Mouse (Mus musculus): Measurements from ENCODE around the gene Tctn1. TPM values are rescaled to one million over a fixed set of nuclear protein-coding genes. Genes with fewer than 3 reads are reported as not detected.

The Tctn1 gene
- polyA plus RNA-seq, 2 experiments, result 0.50 to 2.0 TPM

- no peak overlapping the region for H3K27ac ChIP-seq
- H3K9me3 ChIP-seq (ENCODE audit: control insufficient read depth, low read length), result no peaks in the 10 kb centered on the region
- TF ChIP-seq CTCF (IDR thresholded peaks at IDR 0.05; ENCODE audit: low read depth), result no peak
- no peak for TF ChIP-seq EP300 (IDR thresholded peaks at IDR 0.05; ENCODE audit: low read depth)
- no peaks in the 10 kb centered on the region; the same call in 1 of the 2 replicates for H3K36me3 ChIP-seq (replicated peaks; ENCODE audit: control insufficient read depth, insufficient read depth, low read depth)
- H3K9ac ChIP-seq (replicated peaks), result no peak overlapping the region
- H3K4me1 ChIP-seq (replicated peaks; ENCODE audit: control insufficient read depth in 2 of 2, insufficient read depth in 2 of 2, low read length in 1 of 2), result peaks cover 25 to 26% of the 10 kb centered on the region in 2 experiments
- peak overlapping the region; percentile 100 for H3K4me2 ChIP-seq (ENCODE audit: low read depth)
- H3K27me3 ChIP-seq (ENCODE audit: control insufficient read depth, insufficient read depth, low read length), result no peaks in the 10 kb centered on the region
- DNase-seq (ENCODE audit: low read depth in 3 of 3, low spot score in 3 of 3) (no peak), ATAC-seq (ENCODE audit: insufficient read depth) (no peak)
- H3K4me3 ChIP-seq (ENCODE audit: insufficient read depth in 1 of 2, low read depth in 2 of 2, low read length in 2 of 2), result peak overlapping the region in 1 of 2 experiments; percentile 1; a peak in 2 of 4 replicates
- 71% methylated on average over 10 of the region's 10 CpGs for WGBS (ENCODE audit: insufficient replicate concordance)
Measured at GRCm38 (mm10) chr5:122286191-122286590, 21.9 kb upstream of the Tctn1 start.

GRCm38 (mm10) chr5:122285767-122286150 is 21.5 kb upstream of the Tctn1 start:
- Histone ChIP-seq H3K4me1 (replicated peaks; ENCODE audit: control insufficient read depth in 2 of 2, insufficient read depth in 2 of 2, low read length in 1 of 2) (peaks cover 21 to 24% of the 10 kb centered on the region in 2 experiments), H3K9ac (replicated peaks) (peak overlapping the region; percentile 66), H3K9me3 (ENCODE audit: control insufficient read depth, low read length) (no peaks in the 10 kb centered on the region), H3K4me3 (ENCODE audit: insufficient read depth in 1 of 2, low read depth in 2 of 2, low read length in 2 of 2) (peak overlapping the region; percentile 63 to 75; a peak in 3 of 4 replicates), H3K4me2 (ENCODE audit: low read depth) (peak overlapping the region; percentile 100), H3K27ac (no peak overlapping the region), H3K36me3 (replicated peaks; ENCODE audit: control insufficient read depth, insufficient read depth, low read depth) (no peaks in the 10 kb centered on the region; the same call in 1 of the 2 replicates), H3K27me3 (ENCODE audit: control insufficient read depth, insufficient read depth, low read length) (no peaks in the 10 kb centered on the region; the same call in 1 of the 2 replicates)
- TF ChIP-seq EP300 (IDR thresholded peaks at IDR 0.05; ENCODE audit: low read depth) (no peak), CTCF (IDR thresholded peaks at IDR 0.05; ENCODE audit: low read depth) (no peak)
- WGBS (ENCODE audit: insufficient replicate concordance), result 39% methylated on average over 7 of the region's 7 CpGs
- DNase-seq (ENCODE audit: low read depth in 3 of 3, low spot score in 3 of 3), result no peak
- ATAC-seq (ENCODE audit: insufficient read depth), result no peak

GRCm38 (mm10) chr5:122285029-122285766 is 20.9 kb upstream of the Tctn1 start:
- Histone ChIP-seq H3K36me3 (replicated peaks; ENCODE audit: control insufficient read depth, insufficient read depth, low read depth) (no peaks in the 10 kb centered on the region; the same call in 1 of the 2 replicates), H3K4me1 (replicated peaks; ENCODE audit: control insufficient read depth in 2 of 2, insufficient read depth in 2 of 2, low read length in 1 of 2) (peaks cover 18 to 27% of the 10 kb centered on the region in 2 experiments), H3K27ac (no peak overlapping the region), H3K9ac (replicated peaks) (peak overlapping the region; percentile 66), H3K4me3 (ENCODE audit: insufficient read depth in 1 of 2, low read depth in 2 of 2, low read length in 2 of 2) (peak overlapping the region; percentile 63 to 75), H3K27me3 (ENCODE audit: control insufficient read depth, insufficient read depth, low read length) (no peaks in the 10 kb centered on the region; the same call in 1 of the 2 replicates), H3K4me2 (ENCODE audit: low read depth) (peak overlapping the region; percentile 100), H3K9me3 (ENCODE audit: control insufficient read depth, low read length) (no peaks in the 10 kb centered on the region)
- DNase-seq (ENCODE audit: low read depth in 3 of 3, low spot score in 3 of 3) (no peak), ATAC-seq (ENCODE audit: insufficient read depth) (peak; percentile 24; the same call in 1 of the 2 replicates)
- TF ChIP-seq EP300 (IDR thresholded peaks at IDR 0.05; ENCODE audit: low read depth) (no peak), CTCF (IDR thresholded peaks at IDR 0.05; ENCODE audit: low read depth) (peak; percentile 52)
- under 1% methylated on average over 34 of the region's 34 CpGs for WGBS (ENCODE audit: insufficient replicate concordance)

- peak within 1 kb of the TSS; percentile 66 for H3K9ac ChIP-seq (replicated peaks)
- peaks cover 18 to 29% of the 10 kb centered on the region in 2 experiments for H3K4me1 ChIP-seq (replicated peaks; ENCODE audit: control insufficient read depth in 2 of 2, insufficient read depth in 2 of 2, low read length in 1 of 2)
- ATAC-seq (ENCODE audit: insufficient read depth), result peak; percentile 92
Measured at GRCm38 (mm10) chr5:122284183-122285028, 20.1 kb upstream of the Tctn1 start, which contains the start of gene Pptc7. Gene Pptc7, plus strand, starts transcription at chr5:122284365.

More at GRCm38 (mm10) chr5:122284183-122285028, 20.1 kb upstream of the Tctn1 start, which contains the start of gene Pptc7:
- H3K4me3 ChIP-seq (ENCODE audit: insufficient read depth in 1 of 2, low read depth in 2 of 2, low read length in 2 of 2), result peak within 1 kb of the TSS; percentile 63 to 75
- TF ChIP-seq EP300 (IDR thresholded peaks at IDR 0.05; ENCODE audit: low read depth), result no peak
- no peak for TF ChIP-seq CTCF (IDR thresholded peaks at IDR 0.05; ENCODE audit: low read depth)
- H3K27ac ChIP-seq, result no peak within 1 kb of the TSS
- no peaks in the 10 kb centered on the region; the same call in 1 of the 2 replicates for H3K36me3 ChIP-seq (replicated peaks; ENCODE audit: control insufficient read depth, insufficient read depth, low read depth)
- under 1% methylated on average over 108 of the region's 114 CpGs for WGBS (ENCODE audit: insufficient replicate concordance)
- H3K27me3 ChIP-seq (ENCODE audit: control insufficient read depth, insufficient read depth, low read length), result no peaks in the 10 kb centered on the region; the same call in 1 of the 2 replicates
- H3K9me3 ChIP-seq (ENCODE audit: control insufficient read depth, low read length), result no peaks in the 10 kb centered on the region
- DNase-seq (ENCODE audit: low read depth in 3 of 3, low spot score in 3 of 3), result peak; percentile 89 to 91 (median 90)
- H3K4me2 ChIP-seq (ENCODE audit: low read depth), result peak within 1 kb of the TSS; percentile 100
